Comparison of ENCODE assay signal across 21 mouse cellular contexts in the genomic region with DNA sequence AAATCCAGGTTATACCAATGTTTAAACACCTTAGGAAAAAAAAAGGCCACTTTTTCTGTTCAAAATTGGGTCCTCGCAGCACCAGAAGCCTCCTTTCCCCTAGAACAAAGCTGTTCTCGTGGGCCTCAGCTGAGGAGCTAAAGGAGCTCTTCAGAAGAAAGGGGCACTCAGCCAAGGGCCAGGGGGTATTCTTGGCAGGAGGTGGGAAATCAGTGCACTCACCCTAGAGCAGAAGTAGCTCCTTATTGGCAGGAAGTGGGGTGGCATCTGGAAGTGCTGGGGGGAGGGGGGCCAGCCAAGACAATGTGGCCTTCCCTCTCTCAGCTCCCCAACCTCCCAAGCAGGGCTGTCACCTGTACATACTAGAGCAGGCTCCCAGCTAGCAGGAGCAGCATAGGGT. TPM values are rescaled to one million over a fixed set of nuclear protein-coding genes. Genes with fewer than 3 reads are reported as not detected.
DNase-seq lines count a peak whose midpoint lies in the region; ATAC-seq and TF ChIP-seq lines count a peak whose summit lies in the region.
"Had no signal": no experiment of that assay in that cellular context is flagged by ENCODE, and none has a peak within 500 bp of the region (broad histone marks: within the 10 kb centered on the region; RNA-seq: fewer than 3 reads in every experiment).

No protein-coding gene starts in this region.

- no peak overlapping the region for H3K9ac ChIP-seq in forebrain, embryonic 14.5 days (ENCODE audit: low read length)
- no peak overlapping the region for H3K9ac ChIP-seq in forebrain, embryonic 13.5 days
- H3K9ac ChIP-seq: limb, embryonic 15.5 days had no signal

- H3K4me3 ChIP-seq in forebrain, embryonic 14.5 days (ENCODE audit: low read depth, low read length) = no peak overlapping the region
- no peak overlapping the region for H3K4me3 ChIP-seq in forebrain, embryonic 13.5 days
- no peak overlapping the region for H3K4me3 ChIP-seq in layer of hippocampus, adult 2 months
- H3K4me3 ChIP-seq in lung, adult 2 months (replicated peaks; ENCODE audit: extremely low read depth, low read depth, low read length) = no peak overlapping the region
- H3K4me3 ChIP-seq: heart, embryonic 10.5 days; limb, embryonic 15.5 days; megakaryocyte, embryonic 14.5 days had no signal

- H3K9me3 ChIP-seq in forebrain, embryonic 14.5 days (replicated peaks; ENCODE audit: control insufficient read depth, low read length) = no peaks in the 10 kb centered on the region
- no peaks in the 10 kb centered on the region for H3K9me3 ChIP-seq in forebrain, embryonic 13.5 days (replicated peaks)
- H3K9me3 ChIP-seq: heart, embryonic 10.5 days; limb, embryonic 15.5 days; megakaryocyte, embryonic 14.5 days had no signal

- TF ChIP-seq POLR2A in lung, adult 2 months (IDR thresholded peaks at IDR 0.05; ENCODE audit: borderline replicate concordance, extremely low read depth, low read depth, low read length) = peak; percentile 39; the same call in 1 of the 2 replicates

- no peak overlapping the region for H3K4me2 ChIP-seq in forebrain, embryonic 14.5 days (ENCODE audit: low read length)
- H3K4me2 ChIP-seq in forebrain, embryonic 13.5 days = no peak overlapping the region
- H3K4me2 ChIP-seq: limb, embryonic 15.5 days had no signal

- no peaks in the 10 kb centered on the region for H3K4me1 ChIP-seq in forebrain, embryonic 14.5 days (ENCODE audit: control insufficient read depth, insufficient read depth, low read length)
- H3K4me1 ChIP-seq in forebrain, embryonic 13.5 days = peaks cover 5% of the 10 kb centered on the region
- peaks cover 13% of the 10 kb centered on the region for H3K4me1 ChIP-seq in lung, adult 2 months (ENCODE audit: control insufficient read depth, insufficient read depth, low read length)

- H3K36me3 ChIP-seq in forebrain, embryonic 14.5 days (ENCODE audit: control insufficient read depth, insufficient read depth, low read length) = peaks cover 98% of the 10 kb centered on the region
- H3K36me3 ChIP-seq in forebrain, embryonic 13.5 days (ENCODE audit: poor library complexity, severe bottlenecking) = peaks cover 100% of the 10 kb centered on the region

- DNase-seq in forebrain, embryonic 14.5 days (ENCODE audit: low spot score) = peak; percentile 50
- DNase-seq in layer of hippocampus, adult 2 months (ENCODE audit: low spot score in 2 of 2) = no peak
- no peak for DNase-seq in layer of hippocampus, adult 11-12 months (ENCODE audit: low spot score)
- DNase-seq in lung, adult 2 months = no peak
- DNase-seq in lung, postnatal 36 days = peak; percentile 69
- no peak for DNase-seq in thymus, adult 18-20 months
- DNase-seq: kidney, adult 11 months; layer of hippocampus, postnatal 36 days; midbrain, embryonic 14.5 days; retina, postnatal 1 day had no signal

- ATAC-seq in forebrain, embryonic 14.5 days = no peak
- no peak for ATAC-seq in forebrain, embryonic 13.5 days
- ATAC-seq in frontal cortex, adult (ENCODE audit: low TSS enrichment) = no peak

- no peak overlapping the region for H3K27ac ChIP-seq in forebrain, embryonic 14.5 days (ENCODE audit: low read depth, low read length)
- no peak overlapping the region for H3K27ac ChIP-seq in forebrain, embryonic 13.5 days
- peak overlapping the region; percentile 44; the same call in 1 of the 2 replicates for H3K27ac ChIP-seq in layer of hippocampus, adult 2 months
- H3K27ac ChIP-seq: heart, embryonic 10.5 days; kidney, postnatal 0 days; limb, embryonic 15.5 days had no signal

- no peak for TF ChIP-seq CTCF in layer of hippocampus, adult 2 months (conservative IDR thresholded peaks at IDR 0.05)
- no peak for TF ChIP-seq CTCF in lung, adult 2 months (IDR thresholded peaks at IDR 0.05; ENCODE audit: insufficient read depth, low read length)

- 58% methylated on average over 2 of the region's 2 CpGs for WGBS in forebrain, embryonic 14.5 days
- 59% methylated on average over 2 of the region's 2 CpGs for WGBS in forebrain, embryonic 13.5 days
- WGBS in lung, adult 2 months = 42% methylated on average over 2 of the region's 2 CpGs

- H3K27me3 ChIP-seq in forebrain, embryonic 14.5 days (replicated peaks; ENCODE audit: control insufficient read depth, insufficient read depth, low read length) = no peaks in the 10 kb centered on the region
- no peaks in the 10 kb centered on the region for H3K27me3 ChIP-seq in forebrain, embryonic 13.5 days
- H3K27me3 ChIP-seq: CH12.LX; limb, embryonic 15.5 days had no signal

RNA-seq across cellular contexts. Expression of a gene that starts 11.3 kb away (rescaled TPM):
- 66.1 and 71.3 TPM in 2 replicates for polyA plus RNA-seq in forebrain, embryonic 14.5 days (2014; fragmentation: Nextera tagmentation; extraction: Ambion mirVana)
- polyA plus RNA-seq in forebrain, embryonic 13.5 days (2015; fragmentation: Nextera tagmentation; extraction: Ambion mirVana) = 65.6 and 71.9 TPM in 2 replicates
- 10 to 100 TPM; 29.9 to 31.3 TPM for total RNA-seq in layer of hippocampus, adult 2 months (2021)
- 71.3 and 81.7 TPM in 2 replicates for polyA plus RNA-seq in lung, adult 2 months (2012; rRNA removed)

RNA-seq across cellular contexts. Expression of a gene that starts 11.3 kb away (rescaled TPM):
- polyA plus RNA-seq in forebrain, embryonic 14.5 days (2014; fragmentation: Nextera tagmentation; extraction: Ambion mirVana) = 118 and 126 TPM in 2 replicates
- polyA plus RNA-seq in forebrain, embryonic 13.5 days (2015; fragmentation: Nextera tagmentation; extraction: Ambion mirVana) = 92.2 and 114 TPM in 2 replicates
- 10 to 100 TPM; 77.7 to 80.2 TPM for total RNA-seq in layer of hippocampus, adult 2 months (2021)
- 75.1 and 76.0 TPM in 2 replicates for polyA plus RNA-seq in lung, adult 2 months (2012; rRNA removed)

RNA-seq across cellular contexts. Expression of a gene that starts 12.8 kb away (rescaled TPM):
- polyA plus RNA-seq in forebrain, embryonic 14.5 days (2014; fragmentation: Nextera tagmentation; extraction: Ambion mirVana) = 185 TPM in 2 replicates
- polyA plus RNA-seq in forebrain, embryonic 13.5 days (2015; fragmentation: Nextera tagmentation; extraction: Ambion mirVana) = 170 and 176 TPM in 2 replicates
- 100 to 1,000 TPM; 121 to 122 TPM for total RNA-seq in layer of hippocampus, adult 2 months (2021)
- polyA plus RNA-seq in lung, adult 2 months (2012; rRNA removed) = 39.6 and 50.4 TPM in 2 replicates

RNA-seq across cellular contexts. Expression of a gene that starts 12.9 kb away (rescaled TPM):
- 93.1 and 93.2 TPM in 2 replicates for polyA plus RNA-seq in forebrain, embryonic 14.5 days (2014; fragmentation: Nextera tagmentation; extraction: Ambion mirVana)
- 85.9 and 86.6 TPM in 2 replicates for polyA plus RNA-seq in forebrain, embryonic 13.5 days (2015; fragmentation: Nextera tagmentation; extraction: Ambion mirVana)
- 10 to 100 TPM; 44.2 to 45.7 TPM for total RNA-seq in layer of hippocampus, adult 2 months (2021)
- 9.5 and 12.5 TPM in 2 replicates for polyA plus RNA-seq in lung, adult 2 months (2012; rRNA removed)

RNA-seq across cellular contexts. Expression of a gene that starts 21.6 kb away (rescaled TPM):
- polyA plus RNA-seq in forebrain, embryonic 14.5 days (2014; fragmentation: Nextera tagmentation; extraction: Ambion mirVana) = 0.66 and 0.72 TPM in 2 replicates
- polyA plus RNA-seq in forebrain, embryonic 13.5 days (2015; fragmentation: Nextera tagmentation; extraction: Ambion mirVana) = 0.14 and 0.36 TPM in 2 replicates
- total RNA-seq in layer of hippocampus, adult 2 months (2021) = 1 to 10 TPM; 4.5 to 4.7 TPM
- 0.11 TPM in 1 of 2 replicates, not detected in the other for polyA plus RNA-seq in lung, adult 2 months (2012; rRNA removed)
- total RNA-seq: CH12.LX; gastrocnemius, adult 18-20 months had no signal
- polyA plus RNA-seq: forebrain, embryonic 11.5 days; gonadal fat pad, adult 2 months; heart, embryonic 10.5 days; heart, postnatal 0 days; kidney, postnatal 0 days; midbrain, embryonic 14.5 days had no signal

Comparison
In these comparisons a context has a peak if more than half of its experiments do, and no peak if none do; other contexts are left out.
1. DNase-seq: peak in forebrain, embryonic 14.5 days (single experiment) and lung, postnatal 36 days (single experiment); none in layer of hippocampus, adult 2 months (0 of 2), layer of hippocampus, adult 11-12 months (single experiment), lung, adult 2 months (single experiment) and thymus, adult 18-20 months (0 of 2).